ENCODE assay signal across 9 mouse cellular contexts in genomic region chr17:35222299-35222698, GRCm38 (mm10). TPM values are rescaled to one million over a fixed set of nuclear protein-coding genes. Genes with fewer than 3 reads are reported as not detected.
DNase-seq lines count a peak whose midpoint lies in the region; ATAC-seq and TF ChIP-seq lines count a peak whose summit lies in the region.
"Had no signal": no experiment of that assay in that cellular context is flagged by ENCODE, and none has a peak within 500 bp of the region (broad histone marks: within the 10 kb centered on the region; RNA-seq: fewer than 3 reads in every experiment).

No protein-coding gene starts in this region.

- TF ChIP-seq POLR2A in small intestine, adult 2 months (IDR thresholded peaks at IDR 0.05; ENCODE audit: low read depth, low read length) = no peak

- no peak for DNase-seq in heart, postnatal 25 days (ENCODE audit: low spot score)
- no peak for DNase-seq in liver, embryonic 11.5 days (ENCODE audit: low spot score)
- DNase-seq in spleen, adult 12 weeks (ENCODE audit: low spot score) = no peak
- DNase-seq: adrenal gland, postnatal 10 days had no signal

- no peak overlapping the region for H3K4me3 ChIP-seq in heart, embryonic 13.5 days
- H3K4me3 ChIP-seq in liver, embryonic 11.5 days (ENCODE audit: low read depth, low read length) = no peak overlapping the region
- H3K4me3 ChIP-seq in small intestine, adult 2 months (ENCODE audit: low read depth, low read length) = no peak overlapping the region
- no peak overlapping the region for H3K4me3 ChIP-seq in forebrain, embryonic 15.5 days
- H3K4me3 ChIP-seq in midbrain, embryonic 16.5 days (ENCODE audit: low read depth, low read length) = no peak overlapping the region

- no peak overlapping the region for H3K4me2 ChIP-seq in heart, embryonic 13.5 days
- no peak overlapping the region for H3K4me2 ChIP-seq in liver, embryonic 11.5 days
- H3K4me2 ChIP-seq in forebrain, embryonic 15.5 days (replicated peaks) = no peak overlapping the region
- H3K4me2 ChIP-seq in midbrain, embryonic 16.5 days (ENCODE audit: low read length) = no peak overlapping the region

- peak overlapping the region; percentile 28; the same call in 1 of the 2 replicates for H3K27ac ChIP-seq in heart, embryonic 13.5 days (replicated peaks)
- 0 out of 2 replicates have a peak overlapping the region, but pooled peaks have one; percentile 22 for H3K27ac ChIP-seq in liver, embryonic 11.5 days (ENCODE audit: low read depth, low read length)
- peak overlapping the region; percentile 7; the same call in 1 of the 2 replicates for H3K27ac ChIP-seq in small intestine, adult 2 months (ENCODE audit: insufficient read depth, low read depth, low read length)
- H3K27ac ChIP-seq in forebrain, embryonic 15.5 days (replicated peaks) = no peak overlapping the region
- no peak overlapping the region for H3K27ac ChIP-seq in midbrain, embryonic 16.5 days (ENCODE audit: low read length)

- H3K36me3 ChIP-seq in heart, embryonic 13.5 days = peaks cover 48% of the 10 kb centered on the region
- peaks cover 20% of the 10 kb centered on the region; the same call in 1 of the 2 replicates for H3K36me3 ChIP-seq in liver, embryonic 11.5 days (ENCODE audit: control insufficient read depth, insufficient read depth, low read length)
- H3K36me3 ChIP-seq in small intestine, adult 2 months (ENCODE audit: control insufficient read depth, insufficient read depth, low read length) = peaks cover 17% of the 10 kb centered on the region
- peaks cover 21% of the 10 kb centered on the region for H3K36me3 ChIP-seq in forebrain, embryonic 15.5 days
- H3K36me3 ChIP-seq in midbrain, embryonic 16.5 days (ENCODE audit: control insufficient read depth, insufficient read depth, low read length) = peaks cover 11% of the 10 kb centered on the region; the same call in 1 of the 2 replicates

- intact Hi-C loops in heart, postnatal 25 days (cut with DNase I) = loop anchor here (2.0 kb wide), 1 partner anchor 23 kb away; no protein-coding TSS in a partner anchor

- H3K9me3 ChIP-seq in heart, embryonic 13.5 days = no peaks in the 10 kb centered on the region
- H3K9me3 ChIP-seq in liver, embryonic 11.5 days (ENCODE audit: control insufficient read depth, low read length) = no peaks in the 10 kb centered on the region
- H3K9me3 ChIP-seq in forebrain, embryonic 15.5 days = no peaks in the 10 kb centered on the region
- no peaks in the 10 kb centered on the region for H3K9me3 ChIP-seq in midbrain, embryonic 16.5 days (replicated peaks; ENCODE audit: control insufficient read depth, low read length, poor library complexity, severe bottlenecking)

- no peak for TF ChIP-seq CTCF in small intestine, adult 2 months (IDR thresholded peaks at IDR 0.05; ENCODE audit: extremely low read depth, insufficient read length, insufficient replicate concordance, low read depth, low read length)

- no peak for ATAC-seq in heart, embryonic 13.5 days (ENCODE audit: extremely low read depth, insufficient number of reproducible peaks, low FRiP score, low TSS enrichment)
- ATAC-seq in CD4-positive, CD25-positive, alpha-beta regulatory T cell, adult 4 months = peak; percentile 9
- ATAC-seq in liver, embryonic 11.5 days (replicated peaks; ENCODE audit: low FRiP score) = no peak
- no peak for ATAC-seq in forebrain, embryonic 15.5 days (replicated peaks)
- no peak for ATAC-seq in midbrain, embryonic 16.5 days

- H3K4me1 ChIP-seq in heart, embryonic 13.5 days = peaks cover 43% of the 10 kb centered on the region
- peaks cover 11% of the 10 kb centered on the region for H3K4me1 ChIP-seq in liver, embryonic 11.5 days (replicated peaks; ENCODE audit: control insufficient read depth, insufficient read depth, low read length)
- peaks cover 18% of the 10 kb centered on the region for H3K4me1 ChIP-seq in small intestine, adult 2 months (ENCODE audit: control insufficient read depth, insufficient read depth, insufficient read length, low read length)
- no peaks in the 10 kb centered on the region for H3K4me1 ChIP-seq in forebrain, embryonic 15.5 days
- H3K4me1 ChIP-seq in midbrain, embryonic 16.5 days (ENCODE audit: control insufficient read depth, insufficient read depth, low read length) = no peaks in the 10 kb centered on the region

- no peaks in the 10 kb centered on the region for H3K27me3 ChIP-seq in heart, embryonic 13.5 days (replicated peaks)
- no peaks in the 10 kb centered on the region for H3K27me3 ChIP-seq in liver, embryonic 11.5 days (replicated peaks; ENCODE audit: control insufficient read depth, insufficient read depth, low read length)
- H3K27me3 ChIP-seq in small intestine, adult 2 months (ENCODE audit: control insufficient read depth, insufficient read depth, low read length) = no peaks in the 10 kb centered on the region
- no peaks in the 10 kb centered on the region for H3K27me3 ChIP-seq in forebrain, embryonic 15.5 days
- no peaks in the 10 kb centered on the region for H3K27me3 ChIP-seq in midbrain, embryonic 16.5 days (ENCODE audit: control insufficient read depth, insufficient read depth, low read depth, low read length)

- WGBS in heart, embryonic 13.5 days = 60% methylated on average over 6 of the region's 6 CpGs
- 62% methylated on average over 6 of the region's 6 CpGs for whole genome bisulfite sequencing in liver, embryonic 11.5 days
- 64% methylated on average over 6 of the region's 6 CpGs for WGBS in small intestine, adult 2 months
- 81% methylated on average over 6 of the region's 6 CpGs for WGBS in forebrain, embryonic 15.5 days
- 86% methylated on average over 6 of the region's 6 CpGs for WGBS in midbrain, embryonic 16.5 days

- 0 out of 2 replicates have a peak overlapping the region, but pooled peaks have one; percentile 47 for H3K9ac ChIP-seq in heart, embryonic 13.5 days
- no peak overlapping the region for H3K9ac ChIP-seq in liver, embryonic 11.5 days (ENCODE audit: low read depth, low read length)
- no peak overlapping the region for H3K9ac ChIP-seq in forebrain, embryonic 15.5 days (replicated peaks)
- H3K9ac ChIP-seq in midbrain, embryonic 16.5 days (ENCODE audit: low read depth, low read length) = no peak overlapping the region

RNA-seq across cellular contexts. Expression of gene Gm16181, which starts 1.7 kb away (rescaled TPM):
- not detected in 2 replicates for polyA plus RNA-seq in heart, embryonic 13.5 days (2015; fragmentation: Nextera tagmentation; extraction: Ambion mirVana)
- total RNA-seq in heart, postnatal 25 days (2021) = under 1 TPM; 0.50 to 0.65 TPM
- polyA plus RNA-seq in CD4-positive, CD25-positive, alpha-beta regulatory T cell, adult 4 months (2017; shearing (Covaris generic)) = 1 to 10 TPM in 1 of 2 experiments, under 1 TPM in 1; 0.79 to 1.4 TPM
- 0.53 TPM in 1 of 2 replicates, not detected in the other for polyA plus RNA-seq in liver, embryonic 11.5 days (2014; fragmentation: Nextera tagmentation; extraction: Ambion mirVana)
- polyA plus RNA-seq in small intestine, adult 2 months (2012; rRNA removed) = 0.22 TPM in 1 of 2 replicates, not detected in the other
- polyA plus RNA-seq in forebrain, embryonic 15.5 days (2015; fragmentation: Nextera tagmentation; extraction: Ambion mirVana) = 0.61 and 1.1 TPM in 2 replicates
- polyA plus RNA-seq in midbrain, embryonic 16.5 days (2015; fragmentation: Nextera tagmentation; extraction: Ambion mirVana) = 0.38 and 0.57 TPM in 2 replicates

RNA-seq across cellular contexts. Expression of gene Atp6v1g2, which starts 11.2 kb away (rescaled TPM):
- 10.6 and 10.7 TPM in 2 replicates for polyA plus RNA-seq in heart, embryonic 13.5 days (2015; fragmentation: Nextera tagmentation; extraction: Ambion mirVana)
- total RNA-seq in heart, postnatal 25 days (2021) = 1 to 10 TPM; 2.5 to 2.8 TPM
- polyA plus RNA-seq in CD4-positive, CD25-positive, alpha-beta regulatory T cell, adult 4 months (2017; shearing (Covaris generic)) = 1 to 10 TPM; 6.3 to 8.2 TPM
- 2.6 and 2.9 TPM in 2 replicates for polyA plus RNA-seq in liver, embryonic 11.5 days (2014; fragmentation: Nextera tagmentation; extraction: Ambion mirVana)
- polyA plus RNA-seq in small intestine, adult 2 months (2012; rRNA removed) = 1.0 and 2.8 TPM in 2 replicates
- 38.2 and 41.5 TPM in 2 replicates for polyA plus RNA-seq in forebrain, embryonic 15.5 days (2015; fragmentation: Nextera tagmentation; extraction: Ambion mirVana)
- polyA plus RNA-seq in midbrain, embryonic 16.5 days (2015; fragmentation: Nextera tagmentation; extraction: Ambion mirVana) = 111 and 139 TPM in 2 replicates

RNA-seq across cellular contexts. Expression of gene Nfkbil1, which starts 13.3 kb away (rescaled TPM):
- polyA plus RNA-seq in heart, embryonic 13.5 days (2015; fragmentation: Nextera tagmentation; extraction: Ambion mirVana) = 7.6 and 8.1 TPM in 2 replicates
- 1 to 10 TPM; 8.2 to 8.7 TPM for total RNA-seq in heart, postnatal 25 days (2021)
- polyA plus RNA-seq in CD4-positive, CD25-positive, alpha-beta regulatory T cell, adult 4 months (2017; shearing (Covaris generic)) = 1 to 10 TPM; 2.0 to 2.2 TPM
- 4.6 and 5.4 TPM in 2 replicates for polyA plus RNA-seq in liver, embryonic 11.5 days (2014; fragmentation: Nextera tagmentation; extraction: Ambion mirVana)
- polyA plus RNA-seq in small intestine, adult 2 months (2012; rRNA removed) = 13.7 and 36.3 TPM in 2 replicates
- 11.7 and 12.3 TPM in 2 replicates for polyA plus RNA-seq in forebrain, embryonic 15.5 days (2015; fragmentation: Nextera tagmentation; extraction: Ambion mirVana)
- 9.2 and 9.4 TPM in 2 replicates for polyA plus RNA-seq in midbrain, embryonic 16.5 days (2015; fragmentation: Nextera tagmentation; extraction: Ambion mirVana)

RNA-seq across cellular contexts. Expression of gene Lta, which starts 17.1 kb away (rescaled TPM):
- not detected in 2 replicates for polyA plus RNA-seq in heart, embryonic 13.5 days (2015; fragmentation: Nextera tagmentation; extraction: Ambion mirVana)
- not detected for total RNA-seq in heart, postnatal 25 days (2021)
- 10 to 100 TPM; 82.7 to 99.0 TPM for polyA plus RNA-seq in CD4-positive, CD25-positive, alpha-beta regulatory T cell, adult 4 months (2017; shearing (Covaris generic))
- not detected in 2 replicates for polyA plus RNA-seq in liver, embryonic 11.5 days (2014; fragmentation: Nextera tagmentation; extraction: Ambion mirVana)
- 0.47 and 0.66 TPM in 2 replicates for polyA plus RNA-seq in small intestine, adult 2 months (2012; rRNA removed)
- 0.36 TPM in 1 of 2 replicates, not detected in the other for polyA plus RNA-seq in forebrain, embryonic 15.5 days (2015; fragmentation: Nextera tagmentation; extraction: Ambion mirVana)
- polyA plus RNA-seq in midbrain, embryonic 16.5 days (2015; fragmentation: Nextera tagmentation; extraction: Ambion mirVana) = 0.45 and 1.1 TPM in 2 replicates

RNA-seq across cellular contexts. Expression of gene Ddx39b, which starts 19.2 kb away (rescaled TPM):
- polyA plus RNA-seq in heart, embryonic 13.5 days (2015; fragmentation: Nextera tagmentation; extraction: Ambion mirVana) = 279 TPM in 2 replicates
- total RNA-seq in heart, postnatal 25 days (2021) = 10 to 100 TPM; 89.2 to 99.4 TPM
- polyA plus RNA-seq in CD4-positive, CD25-positive, alpha-beta regulatory T cell, adult 4 months (2017; shearing (Covaris generic)) = 100 to 1,000 TPM; 255 to 357 TPM
- 432 and 439 TPM in 2 replicates for polyA plus RNA-seq in liver, embryonic 11.5 days (2014; fragmentation: Nextera tagmentation; extraction: Ambion mirVana)
- 95.6 and 194 TPM in 2 replicates for polyA plus RNA-seq in small intestine, adult 2 months (2012; rRNA removed)
- 478 and 488 TPM in 2 replicates for polyA plus RNA-seq in forebrain, embryonic 15.5 days (2015; fragmentation: Nextera tagmentation; extraction: Ambion mirVana)
- 339 and 357 TPM in 2 replicates for polyA plus RNA-seq in midbrain, embryonic 16.5 days (2015; fragmentation: Nextera tagmentation; extraction: Ambion mirVana)

Comparison
In these comparisons a context has a peak if more than half of its experiments do, and no peak if none do; other contexts are left out.
1. H3K27ac ChIP-seq: peak in heart, embryonic 13.5 days (single experiment), liver, embryonic 11.5 days (single experiment) and small intestine, adult 2 months (single experiment); none in forebrain, embryonic 15.5 days (single experiment) and midbrain, embryonic 16.5 days (single experiment).